Mouse (Mus musculus) embryonic facial prominence, embryonic 12.5 days (tissue): ENCODE measurements at regions not wholly inside any gene's neighbourhood (a gene's known extent, or its start where the extent isn't known, plus 50 kb on each side); places are given as distances from the start of the nearest gene placed in this dataset.

ENCODE experiments used
- ATAC-seq: fragments of 200-750 bp; cut with Nextera tagmentation; 2 replicates; pipeline ENCODE4 v1.8.0; 2017; ENCODE audit not compliant: insufficient number of reproducible peaks, insufficient read depth, low FRiP score, low TSS enrichment
- H3K27ac ChIP-seq: fragments of 300-500 bp; sonication (generic); 2 replicates; pipeline ENCODE4 v1.5.1; 2016; ENCODE audit warnings: mild to moderate bottlenecking
- H3K27me3 ChIP-seq: fragments of 300-500 bp; sonication (generic); 2 replicates; pipeline ENCODE4 v1.6.1; 2016; ENCODE audit warnings: mild to moderate bottlenecking, moderate library complexity
- H3K36me3 ChIP-seq: fragments of 300-500 bp; sonication (generic); 2 replicates; pipeline ENCODE4 v1.6.1; 2016; ENCODE audit warnings: mild to moderate bottlenecking
- H3K4me1 ChIP-seq: fragments of 300-500 bp; sonication (generic); 2 replicates; pipeline ENCODE4 v1.6.1; 2016
- H3K4me2 ChIP-seq: fragments of 300-500 bp; sonication (generic); replicated peaks from 2 replicates; pipeline ENCODE4 v1.6.1; 2016; ENCODE audit warnings: mild to moderate bottlenecking, moderate library complexity
- H3K4me3 ChIP-seq: fragments of 300-500 bp; sonication (generic); 2 replicates; pipeline ENCODE4 v1.5.1; 2016; ENCODE audit warnings: mild to moderate bottlenecking
- H3K9ac ChIP-seq: fragments of 300-500 bp; sonication (generic); 2 replicates; pipeline ENCODE4 v1.6.1; 2016; ENCODE audit warnings: mild to moderate bottlenecking, moderate library complexity
- H3K9me3 ChIP-seq: fragments of 300-500 bp; sonication (generic); 2 replicates; pipeline ENCODE4 v1.6.1; 2016; ENCODE audit warnings: mild to moderate bottlenecking, moderate library complexity
- WGBS: fragments of 180-500 bp; shearing (Covaris S2); methylation state at CpG from one replicate; pipeline ENCODE4 v1.1.7; 2016; 5-methylcytosine and 5-hydroxymethylcytosine counted together

DNA sequence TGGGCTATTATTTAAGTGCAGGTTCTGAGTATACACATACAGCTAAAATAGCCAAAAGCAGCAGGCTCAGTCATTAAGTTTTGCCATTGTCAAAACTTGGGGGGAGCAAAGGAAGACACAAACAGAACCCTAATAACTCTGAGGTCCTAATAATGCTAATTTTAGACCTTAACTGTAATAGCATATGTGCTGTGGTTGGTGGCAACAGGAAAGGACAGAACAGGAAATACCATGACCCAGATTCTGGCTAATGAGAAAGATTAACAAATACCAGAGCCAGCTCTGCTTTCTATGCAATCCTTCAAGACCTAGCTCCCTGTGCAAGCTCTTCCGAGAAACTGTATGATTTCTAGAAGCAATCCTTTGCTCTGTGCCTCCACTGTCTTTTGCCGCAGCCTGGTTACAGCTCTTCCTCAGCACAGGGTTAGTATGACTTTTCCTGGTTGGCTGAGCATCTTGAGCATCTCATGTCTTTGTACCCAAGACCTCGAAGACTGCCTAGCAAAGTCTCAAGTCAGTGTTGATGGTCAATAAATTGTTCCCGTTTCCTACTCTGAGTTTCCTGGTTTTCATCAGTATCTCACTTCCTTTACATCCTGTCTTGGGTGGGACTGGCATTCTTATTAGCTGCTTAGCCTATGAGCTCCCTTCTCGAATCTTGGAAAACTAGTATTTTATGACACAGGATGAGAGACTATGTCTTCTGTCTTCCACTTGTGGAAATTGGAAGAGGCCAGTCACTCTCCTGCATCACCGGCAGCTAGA, 49.9 kb upstream of the Eed start:
- peaks cover 21% of the 10 kb centered on the region for H3K4me1 ChIP-seq
- H3K4me2 ChIP-seq: peak overlapping the region; percentile 29
- H3K9me3 ChIP-seq: no peaks in the 10 kb centered on the region
- no peak overlapping the region for H3K4me3 ChIP-seq
- no peaks in the 10 kb centered on the region for H3K27me3 ChIP-seq
- ATAC-seq: no peak
- 76% methylated on average over 6 of the region's 6 CpGs for WGBS
- H3K9ac ChIP-seq: no peak overlapping the region
- H3K27ac ChIP-seq: peak overlapping the region; percentile 66
- no peaks in the 10 kb centered on the region for H3K36me3 ChIP-seq

- Histone ChIP-seq H3K9ac (no peak overlapping the region), H3K4me2 (no peak overlapping the region), H3K4me1 (peaks cover 21% of the 10 kb centered on the region), H3K27ac (peak overlapping the region; percentile 54; the same call in 1 of the 2 replicates), H3K4me3 (no peak overlapping the region), H3K36me3 (no peaks in the 10 kb centered on the region), H3K9me3 (no peaks in the 10 kb centered on the region), H3K27me3 (no peaks in the 10 kb centered on the region)
- WGBS: 93% methylated on average over 2 of the region's 2 CpGs
- ATAC-seq: no peak
These were observed 52.3 kb upstream of the Eed start for GRCm38 (mm10) chr7:90033086-90033485.

DNA sequence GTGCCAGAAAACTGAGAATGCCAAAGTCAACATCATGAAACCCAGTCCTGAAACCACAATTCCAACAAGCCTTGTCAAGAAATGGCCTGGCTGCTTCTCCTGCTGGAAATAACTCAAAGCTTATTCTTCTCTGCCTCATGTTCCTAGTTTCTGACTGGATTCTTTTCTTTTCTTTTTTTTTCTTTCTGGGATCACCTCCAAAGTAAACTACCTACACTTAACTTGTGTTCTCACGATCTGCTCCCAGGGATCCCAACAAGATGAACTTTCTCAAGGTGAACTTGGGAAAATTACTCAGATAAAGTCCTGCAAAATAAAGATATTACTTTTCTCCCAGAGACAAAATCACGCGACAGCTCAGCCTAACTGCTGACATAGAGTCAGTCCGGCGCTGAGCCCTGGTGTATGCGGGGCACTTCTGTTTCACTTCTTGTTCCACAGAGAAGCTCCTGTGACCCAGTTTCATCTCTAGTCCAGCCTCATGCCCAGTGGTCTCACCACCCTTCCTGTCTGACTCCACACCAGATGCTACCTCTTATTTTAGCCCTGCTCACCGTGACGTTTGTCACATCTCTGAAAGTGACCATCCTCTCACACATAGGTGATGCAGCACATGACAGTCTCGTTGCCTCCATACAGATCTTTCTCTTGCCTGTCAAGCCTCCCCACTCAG, 53.0 kb upstream of the Eed start:
- no peaks in the 10 kb centered on the region for H3K36me3 ChIP-seq
- H3K27ac ChIP-seq: peak overlapping the region; percentile 54; the same call in 1 of the 2 replicates
- no peaks in the 10 kb centered on the region for H3K9me3 ChIP-seq
- no peak overlapping the region for H3K4me2 ChIP-seq
- WGBS: 84% methylated on average over 9 of the region's 9 CpGs
- peaks cover 21% of the 10 kb centered on the region for H3K4me1 ChIP-seq
- ATAC-seq: no peak
- no peak overlapping the region for H3K9ac ChIP-seq
- H3K4me3 ChIP-seq: no peak overlapping the region
- H3K27me3 ChIP-seq: no peaks in the 10 kb centered on the region

- no peaks in the 10 kb centered on the region for H3K27me3 ChIP-seq
- no peaks in the 10 kb centered on the region for H3K36me3 ChIP-seq
- H3K4me2 ChIP-seq: no peak overlapping the region
- no peak overlapping the region for H3K27ac ChIP-seq
- no peak overlapping the region for H3K9ac ChIP-seq
- WGBS: 88% methylated on average over 3 of the region's 3 CpGs
- no peak for ATAC-seq
- no peaks in the 10 kb centered on the region for H3K9me3 ChIP-seq
- peaks cover 13% of the 10 kb centered on the region for H3K4me1 ChIP-seq
- H3K4me3 ChIP-seq: no peak overlapping the region
These were observed 53.7 kb upstream of the Eed start for GRCm38 (mm10) chr7:90034498-90034897.

DNA sequence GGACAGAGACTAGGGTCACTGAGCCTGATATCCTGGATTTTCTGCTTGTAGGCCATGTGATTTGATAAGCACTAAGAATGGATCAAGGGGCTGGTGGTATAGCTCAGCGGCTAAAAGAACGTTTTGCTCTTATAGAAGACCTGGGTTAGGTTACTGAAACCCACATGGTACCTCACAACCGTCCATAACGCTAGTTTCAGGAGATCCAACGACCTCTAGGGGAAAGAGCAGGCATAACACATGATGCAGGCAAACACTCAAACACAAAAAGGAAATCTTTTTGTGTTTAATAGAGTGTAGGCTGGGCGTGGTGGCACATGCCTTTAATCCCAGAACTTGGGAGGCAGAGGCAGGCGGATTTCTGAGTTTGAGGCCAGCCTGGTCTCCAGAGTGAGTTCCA, 54.6 kb upstream of the Eed start:
- 71% methylated on average over 7 of the region's 7 CpGs for WGBS
- ATAC-seq: no peak
- Histone ChIP-seq H3K27me3 (no peaks in the 10 kb centered on the region), H3K4me2 (no peak overlapping the region), H3K36me3 (no peaks in the 10 kb centered on the region), H3K4me1 (peaks cover 4% of the 10 kb centered on the region), H3K9ac (no peak overlapping the region), H3K27ac (no peak overlapping the region), H3K9me3 (no peaks in the 10 kb centered on the region), H3K4me3 (no peak overlapping the region)

DNA sequence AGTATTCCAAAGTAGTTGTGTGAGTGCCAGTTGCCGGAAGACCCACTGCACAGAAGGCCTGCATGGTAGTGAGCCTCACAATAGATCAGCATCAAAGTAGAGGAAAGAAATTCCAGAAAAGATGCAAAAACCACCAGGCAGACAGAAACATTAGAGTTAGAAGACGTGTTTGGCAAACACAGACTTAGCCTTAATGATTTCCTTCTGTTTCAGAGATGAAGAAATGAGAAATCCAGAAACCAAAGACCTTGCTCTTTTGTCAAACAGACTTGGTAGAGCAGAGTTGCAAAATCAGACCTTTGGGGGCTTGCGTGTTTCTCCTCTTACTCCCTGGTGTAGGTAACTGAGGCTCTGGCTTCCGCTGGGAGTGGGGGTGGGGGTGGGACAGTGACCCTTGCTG, 57.0 kb upstream of the Eed start:
- no peak overlapping the region for H3K4me2 ChIP-seq
- H3K9ac ChIP-seq: no peak overlapping the region
- peaks cover 16% of the 10 kb centered on the region for H3K4me1 ChIP-seq
- no peak for ATAC-seq
- H3K4me3 ChIP-seq: no peak overlapping the region
- no peaks in the 10 kb centered on the region for H3K36me3 ChIP-seq
- H3K27ac ChIP-seq: no peak overlapping the region; the same call in 1 of the 2 replicates
- no peaks in the 10 kb centered on the region for H3K27me3 ChIP-seq
- H3K9me3 ChIP-seq: no peaks in the 10 kb centered on the region
- WGBS: 66% methylated on average over 4 of the region's 4 CpGs

GRCm38 (mm10) chr7:90039504-90039903, 58.7 kb upstream of the Eed start:
- WGBS: 90% methylated on average over 9 of the region's 9 CpGs
- ATAC-seq: no peak

GRCm38 (mm10) chr7:90040581-90041340, 60.0 kb upstream of the Eed start:
- Histone ChIP-seq H3K4me1 (peaks cover 16% of the 10 kb centered on the region), H3K27ac (peak overlapping the region; percentile 60), H3K9me3 (no peaks in the 10 kb centered on the region), H3K4me2 (no peak overlapping the region), H3K27me3 (no peaks in the 10 kb centered on the region), H3K9ac (no peak overlapping the region), H3K4me3 (no peak overlapping the region), H3K36me3 (no peaks in the 10 kb centered on the region)
- no peak for ATAC-seq
- WGBS: 68% methylated on average over 11 of the region's 11 CpGs

More at GRCm38 (mm10) chr7:90039504-90039903, 58.7 kb upstream of the Eed start:
- Histone ChIP-seq H3K27ac (no peak overlapping the region), H3K4me3 (no peak overlapping the region), H3K27me3 (no peaks in the 10 kb centered on the region), H3K36me3 (no peaks in the 10 kb centered on the region), H3K9ac (no peak overlapping the region), H3K4me2 (no peak overlapping the region), H3K4me1 (peaks cover 16% of the 10 kb centered on the region), H3K9me3 (no peaks in the 10 kb centered on the region)

- ATAC-seq: no peak
- 46% methylated on average over 5 of the region's 5 CpGs for WGBS
- Histone ChIP-seq H3K4me2 (no peak overlapping the region), H3K4me3 (no peak overlapping the region), H3K27ac (peak overlapping the region; percentile 60), H3K9me3 (no peaks in the 10 kb centered on the region), H3K4me1 (peaks cover 16% of the 10 kb centered on the region), H3K27me3 (no peaks in the 10 kb centered on the region), H3K9ac (no peak overlapping the region), H3K36me3 (no peaks in the 10 kb centered on the region)
These were observed 60.8 kb upstream of the Eed start for GRCm38 (mm10) chr7:90041565-90042024.

- H3K4me2 ChIP-seq: no peak overlapping the region
- peaks cover 16% of the 10 kb centered on the region for H3K4me1 ChIP-seq
- 88% methylated on average over 7 of the region's 7 CpGs for WGBS
- H3K4me3 ChIP-seq: no peak overlapping the region
- H3K9ac ChIP-seq: no peak overlapping the region
- no peaks in the 10 kb centered on the region for H3K27me3 ChIP-seq
- H3K27ac ChIP-seq: peak overlapping the region; percentile 60; the same call in 1 of the 2 replicates
- H3K9me3 ChIP-seq: no peaks in the 10 kb centered on the region
- ATAC-seq: no peak
- H3K36me3 ChIP-seq: no peaks in the 10 kb centered on the region
These were observed 61.6 kb upstream of the Eed start for GRCm38 (mm10) chr7:90042364-90042763.

DNA sequence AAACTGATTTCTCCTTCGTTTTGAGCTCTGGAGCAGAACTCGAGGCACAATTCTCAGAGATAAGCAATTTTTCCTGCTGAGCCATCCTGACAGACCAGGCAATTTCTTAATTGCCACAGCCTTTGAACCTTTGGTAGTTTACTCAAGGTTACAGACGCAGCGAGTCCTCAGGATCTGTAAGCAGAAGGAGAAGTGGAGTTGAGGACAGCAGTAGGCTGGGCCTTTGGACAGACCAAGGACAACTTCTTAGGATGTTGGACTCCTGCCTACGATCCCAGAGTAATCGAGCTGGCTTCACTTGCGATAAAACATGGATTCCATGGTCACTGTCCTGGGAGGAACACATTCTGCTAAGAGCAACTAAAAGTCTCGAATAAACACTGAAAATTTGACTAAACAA, 62.7 kb upstream of the Eed start:
- Histone ChIP-seq H3K27ac (no peak overlapping the region), H3K36me3 (no peaks in the 10 kb centered on the region), H3K4me1 (peaks cover 16% of the 10 kb centered on the region), H3K4me3 (no peak overlapping the region), H3K9me3 (no peaks in the 10 kb centered on the region), H3K4me2 (no peak overlapping the region), H3K9ac (no peak overlapping the region), H3K27me3 (no peaks in the 10 kb centered on the region)
- ATAC-seq: no peak
- 85% methylated on average over 8 of the region's 8 CpGs for WGBS
